Mouse (Mus musculus) embryo, embryonic 11 days (tissue): ENCODE data around the gene Fgfr2.
"Not testable (repeated sequence)": the region's sequence is repeated elsewhere in the genome, so short reads cannot be mapped to it uniquely, and the experiment has no call there.

ENCODE experiments used
- DNase-seq: peaks from one replicate; pipeline ENCODE4 v3.0.0-alpha.2; 2015

Gene Fgfr2

GRCm38 (mm10) chr7:131437051-131437450 is 1686.1 kb downstream of the Fgfr2 start:
- no peak for DNase-seq

GRCm38 (mm10) chr7:131434276-131434675 is 1688.9 kb downstream of the Fgfr2 start:
- DNase-seq = no peak

DNA sequence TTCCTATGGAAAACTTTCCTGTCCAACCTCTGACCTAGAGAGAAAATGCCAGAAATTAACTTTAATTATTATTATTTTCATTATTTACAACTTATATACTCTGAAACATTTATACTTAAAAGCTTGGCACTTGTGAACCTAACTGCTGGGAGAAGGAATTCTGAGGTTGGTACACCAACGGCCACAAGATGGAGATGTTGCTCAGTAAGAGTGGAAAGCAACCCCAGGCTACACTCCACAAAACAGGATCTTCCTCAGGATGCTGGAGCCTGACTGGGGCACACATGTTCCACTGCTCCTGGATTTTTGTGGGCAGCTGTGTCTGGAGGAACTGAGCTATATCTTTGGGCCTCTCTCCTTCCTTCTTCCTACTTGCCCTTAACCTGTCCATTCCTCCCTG is 1690.9 kb downstream of the Fgfr2 start:
- DNase-seq = peak; percentile 74

DNA sequence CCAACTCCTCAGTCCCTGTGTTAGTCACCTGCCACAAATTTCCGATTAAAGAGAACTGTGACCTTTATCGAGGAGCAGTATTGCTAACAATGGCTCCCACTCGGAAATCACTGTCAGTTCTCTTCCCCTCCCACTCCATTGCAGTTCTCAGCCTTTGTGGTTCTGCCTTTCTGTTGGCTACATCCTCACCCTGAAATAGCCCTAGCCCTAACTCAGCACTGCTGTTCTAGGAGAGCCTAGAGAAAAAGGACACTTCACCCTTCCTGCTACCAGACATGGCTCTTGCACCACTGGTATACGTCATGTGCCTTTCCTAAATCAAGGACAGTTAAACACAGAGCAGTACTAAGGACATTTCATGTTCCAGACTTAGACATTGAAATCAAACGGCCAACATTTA is 1695.8 kb downstream of the Fgfr2 start:
- DNase-seq = no peak

GRCm38 (mm10) chr7:131424912-131425311 is 1698.2 kb downstream of the Fgfr2 start:
- no peak for DNase-seq

DNA sequence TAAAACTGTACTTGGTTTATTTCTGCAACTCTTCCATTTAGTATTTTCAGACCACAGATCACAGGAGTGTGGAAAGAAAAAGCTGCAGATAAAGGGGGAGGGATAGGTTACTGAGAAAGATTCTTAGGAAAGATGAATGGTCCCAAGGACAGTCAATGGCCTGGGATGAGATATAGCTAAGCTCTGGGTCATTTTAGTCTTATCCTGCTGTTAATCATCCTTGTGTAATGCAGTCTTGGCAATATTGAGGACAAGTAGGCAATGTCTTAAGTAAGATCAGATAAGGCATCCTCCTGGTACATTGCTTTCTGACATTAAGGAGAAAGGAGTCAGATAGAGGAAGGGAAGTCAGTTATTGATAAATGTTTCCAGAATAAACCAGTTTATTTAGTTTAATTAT is 1705.5 kb downstream of the Fgfr2 start:
- DNase-seq = no peak

- not testable (repeated sequence) for DNase-seq
Observed at GRCm38 (mm10) chr7:131416742-131417141, 1706.4 kb downstream of the Fgfr2 start.

DNA sequence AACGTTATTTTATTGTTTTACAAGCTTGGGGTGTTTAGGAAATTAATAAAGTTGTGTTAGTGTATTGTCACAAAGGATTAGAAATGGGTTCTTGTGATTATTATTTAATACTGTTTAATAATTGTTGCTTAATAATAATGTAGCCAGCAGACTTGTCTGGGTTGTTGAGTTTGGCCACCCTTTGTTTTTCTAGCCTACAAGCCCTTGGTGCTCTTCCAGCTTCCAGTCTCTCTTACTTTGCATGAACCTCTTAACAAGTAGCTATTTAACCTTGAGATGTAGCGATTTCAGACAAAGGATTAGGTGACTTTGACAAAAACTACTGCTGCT is 1711.2 kb downstream of the Fgfr2 start:
- DNase-seq = no peak

GRCm38 (mm10) chr7:131411221-131411940 is 1711.8 kb downstream of the Fgfr2 start:
- no peak for DNase-seq

GRCm38 (mm10) chr7:131410416-131411058 is 1712.6 kb downstream of the Fgfr2 start, which contains the start of the genes Ikzf5 and Acadsb:
Gene Ikzf5 (minus strand): TSS chr7:131410521.
Gene Acadsb (plus strand): TSS chr7:131410601.
- peak; percentile 98 for DNase-seq

GRCm38 (mm10) chr7:131409988-131410385 is 1713.2 kb downstream of the Fgfr2 start:
- DNase-seq = peak; percentile 39

- DNase-seq = peak; percentile 51
Observed at GRCm38 (mm10) chr7:131409321-131409987, 1713.7 kb downstream of the Fgfr2 start.

- DNase-seq = not testable (repeated sequence)
Observed at GRCm38 (mm10) chr7:131391761-131392160, 1731.4 kb downstream of the Fgfr2 start.

GRCm38 (mm10) chr7:131371880-131372651 is 1751.1 kb downstream of the Fgfr2 start:
- peak; percentile 22 for DNase-seq

GRCm38 (mm10) chr7:131371470-131371860 is 1751.7 kb downstream of the Fgfr2 start:
- DNase-seq = no peak

GRCm38 (mm10) chr7:131370648-131371469 is 1752.3 kb downstream of the Fgfr2 start, which contains the start of gene Pstk:
Gene Pstk (plus strand): TSS chr7:131371141.
- peak; percentile 94 for DNase-seq

DNA sequence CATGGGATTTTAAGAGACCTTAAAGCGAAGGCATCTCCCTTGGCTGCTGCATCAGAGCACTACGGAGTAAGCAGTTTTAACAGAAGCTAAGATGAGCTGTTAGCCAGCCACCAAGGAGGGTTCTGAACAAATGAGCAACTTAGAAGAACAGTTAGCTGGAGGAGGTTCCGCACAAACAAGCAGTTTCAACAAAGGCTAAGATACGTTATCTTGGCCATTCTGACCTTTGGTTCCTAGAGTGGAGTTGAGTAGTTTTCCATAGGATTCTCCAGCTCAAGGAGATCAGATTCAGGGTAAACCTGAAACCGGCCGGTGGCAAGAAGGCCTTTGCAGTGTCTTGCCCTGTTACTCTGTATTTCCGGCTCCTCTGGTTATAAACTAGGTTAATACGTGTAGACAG is 1759.0 kb downstream of the Fgfr2 start:
- no peak for DNase-seq

DNA sequence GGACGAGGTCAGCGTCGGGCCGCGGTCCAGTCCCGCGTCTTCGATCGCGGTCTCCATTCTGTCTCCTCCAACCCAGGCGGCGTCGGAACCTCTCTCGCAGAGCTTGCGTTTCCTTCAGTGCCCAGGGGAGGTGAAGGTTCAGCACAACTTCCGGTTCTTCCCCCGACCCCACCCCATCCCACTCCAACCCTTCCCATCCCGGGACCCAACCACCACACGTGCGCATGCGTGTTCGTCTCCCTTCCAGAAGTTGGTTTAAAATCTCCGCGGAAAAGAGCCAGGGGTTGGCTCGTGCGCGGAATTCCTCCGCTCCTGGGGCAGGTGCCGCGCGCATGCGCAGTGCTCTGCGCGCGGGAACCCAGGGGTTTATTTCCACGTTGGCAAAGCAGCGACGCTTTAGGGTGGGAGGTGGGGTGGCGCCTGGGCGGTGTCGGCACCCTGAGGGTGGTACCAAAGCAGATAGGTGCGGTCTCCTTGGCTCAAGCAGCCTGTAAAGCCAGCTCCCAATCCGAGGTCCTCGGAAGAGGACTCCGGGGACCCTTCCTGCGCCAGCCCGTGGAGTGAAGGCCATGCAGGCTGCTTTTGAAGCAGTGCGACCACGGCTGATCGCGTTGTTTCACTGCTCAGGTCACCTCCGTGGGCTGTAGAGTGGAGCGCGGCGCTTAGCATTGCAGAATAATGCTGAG is 1760.4 kb downstream of the Fgfr2 start, which contains the start of gene 2310057M21Rik:
2310057M21Rik (minus strand) TSS at position 145 of the 686 bp plus-strand sequence.
- peak; percentile 98 for DNase-seq

GRCm38 (mm10) chr7:131362269-131362614 is 1760.9 kb downstream of the Fgfr2 start:
- no peak for DNase-seq

- DNase-seq = no peak
Observed at GRCm38 (mm10) chr7:131356105-131356504, 1767.0 kb downstream of the Fgfr2 start.

- no peak for DNase-seq
Observed at GRCm38 (mm10) chr7:131345856-131346541, 1777.2 kb downstream of the Fgfr2 start.
